Comparison of ENCODE assay signal across 8 mouse cellular contexts in the genomic region with DNA sequence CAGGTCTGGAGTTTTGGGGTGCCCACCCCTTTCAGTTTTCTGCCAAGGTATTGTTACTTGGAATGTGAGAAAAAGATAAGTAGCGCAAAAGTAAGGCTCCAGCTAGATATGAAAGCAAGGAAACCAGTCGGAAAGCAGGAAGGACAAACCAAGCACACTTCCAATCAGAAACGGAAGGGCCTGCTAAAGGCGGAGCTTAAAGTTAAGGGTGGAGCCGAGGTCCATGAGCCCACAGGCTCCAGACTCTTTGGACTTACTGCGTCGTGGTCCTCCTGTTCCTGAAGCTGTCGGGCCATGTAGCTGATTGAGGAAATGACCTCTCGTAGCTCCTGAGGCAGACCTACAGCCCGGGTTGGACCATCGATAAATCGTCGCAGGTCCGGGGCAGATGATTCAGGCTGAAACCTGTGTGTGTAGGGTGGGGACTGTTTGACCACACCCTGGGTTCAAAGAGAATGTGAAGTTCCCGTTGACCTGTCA. TPM values are rescaled to one million over a fixed set of nuclear protein-coding genes. Genes with fewer than 3 reads are reported as not detected.
DNase-seq lines count a peak whose midpoint lies in the region; ATAC-seq lines count a peak whose summit lies in the region.

No protein-coding gene starts in this region.

- ATAC-seq in kidney, embryonic 14.5 days (ENCODE audit: low FRiP score, low TSS enrichment), result no peak

- no peak overlapping the region for H3K9ac ChIP-seq in kidney, embryonic 14.5 days (ENCODE audit: low read depth, low read length)

- H3K27ac ChIP-seq in kidney, embryonic 14.5 days (ENCODE audit: low read depth, low read length), result no peak overlapping the region

- WGBS in kidney, embryonic 14.5 days, result 36% methylated on average over 15 of the region's 15 CpGs

- peak overlapping the region; percentile 66 for H3K4me3 ChIP-seq in erythroblast, embryonic 14.5 days (replicated peaks)
- H3K4me3 ChIP-seq in kidney, embryonic 14.5 days (ENCODE audit: low read length), result no peak overlapping the region

- no peaks in the 10 kb centered on the region for H3K36me3 ChIP-seq in erythroblast, embryonic 14.5 days (ENCODE audit: control insufficient read depth)
- no peaks in the 10 kb centered on the region for H3K36me3 ChIP-seq in kidney, embryonic 14.5 days (ENCODE audit: control insufficient read depth, insufficient read depth, low read length)

- peaks cover 19% of the 10 kb centered on the region for H3K4me1 ChIP-seq in erythroblast, embryonic 14.5 days (ENCODE audit: control insufficient read depth)
- no peaks in the 10 kb centered on the region for H3K4me1 ChIP-seq in kidney, embryonic 14.5 days (ENCODE audit: control insufficient read depth, insufficient read depth, low read length)

- H3K4me2 ChIP-seq in kidney, embryonic 14.5 days (replicated peaks; ENCODE audit: low read depth, low read length), result peak overlapping the region; percentile 32

- peaks cover 34% of the 10 kb centered on the region for H3K27me3 ChIP-seq in erythroblast, embryonic 14.5 days (ENCODE audit: control insufficient read depth)
- H3K27me3 ChIP-seq in kidney, embryonic 14.5 days (ENCODE audit: control insufficient read depth, insufficient read depth, low read length), result no peaks in the 10 kb centered on the region

- intact Hi-C loops in gastrocnemius, postnatal 36 days (cut with DNase I), result no loop called here

- DNase-seq in gastrocnemius, adult 18-20 months (ENCODE audit: low spot score), result peak; percentile 47
- DNase-seq in gastrocnemius, postnatal 25 days, result no peak
- peak; percentile 85 for DNase-seq in lung, postnatal 10 days
- DNase-seq in thymus, postnatal 36 days, result no peak
- DNase-seq in thymus, postnatal 0 days (ENCODE audit: low spot score), result no peak
- no peak for DNase-seq in gastrocnemius, postnatal 36 days

- H3K9me3 ChIP-seq in erythroblast, embryonic 14.5 days (ENCODE audit: control insufficient read depth, low read length), result no peaks in the 10 kb centered on the region
- H3K9me3 ChIP-seq in kidney, embryonic 14.5 days (ENCODE audit: control insufficient read depth, low read length), result no peaks in the 10 kb centered on the region

RNA-seq across cellular contexts. Expression of a gene that starts 10.9 kb away (rescaled TPM):
- total RNA-seq in gastrocnemius, adult 18-20 months (2021), result 10 to 100 TPM; 30.6 to 31.2 TPM
- total RNA-seq in gastrocnemius, postnatal 25 days (2021), result 10 to 100 TPM; 36.2 to 53.1 TPM
- not detected in 2 replicates for polyA plus RNA-seq in erythroblast, embryonic 14.5 days (2012)
- 4.6 and 6.5 TPM in 2 replicates for polyA plus RNA-seq in kidney, embryonic 14.5 days (2014; fragmentation: Nextera tagmentation; extraction: Ambion mirVana)
- 3.2 and 3.4 TPM in 2 replicates for polyA plus RNA-seq in thymus, postnatal 0 days (2015; fragmentation: Nextera tagmentation; extraction: Ambion mirVana)
- total RNA-seq in gastrocnemius, postnatal 36 days (2021), result 10 to 100 TPM; 29.2 to 33.1 TPM

RNA-seq across cellular contexts. Expression of a gene that starts 16.8 kb away (rescaled TPM):
- total RNA-seq in gastrocnemius, adult 18-20 months (2021), result 1 to 10 TPM; 3.5 to 4.0 TPM
- 1 to 10 TPM; 6.3 to 6.7 TPM for total RNA-seq in gastrocnemius, postnatal 25 days (2021)
- polyA plus RNA-seq in erythroblast, embryonic 14.5 days (2012), result 0.01 TPM in 1 of 2 replicates, not detected in the other
- polyA plus RNA-seq in kidney, embryonic 14.5 days (2014; fragmentation: Nextera tagmentation; extraction: Ambion mirVana), result 1.7 and 1.9 TPM in 2 replicates
- polyA plus RNA-seq in thymus, postnatal 0 days (2015; fragmentation: Nextera tagmentation; extraction: Ambion mirVana), result 0.65 and 0.84 TPM in 2 replicates
- 1 to 10 TPM; 4.6 to 4.8 TPM for total RNA-seq in gastrocnemius, postnatal 36 days (2021)

RNA-seq across cellular contexts. Expression of a gene that starts 19.1 kb away (rescaled TPM):
- 10 to 100 TPM; 37.1 to 37.5 TPM for total RNA-seq in gastrocnemius, adult 18-20 months (2021)
- total RNA-seq in gastrocnemius, postnatal 25 days (2021), result 10 to 100 TPM; 23.0 to 28.1 TPM
- polyA plus RNA-seq in erythroblast, embryonic 14.5 days (2012), result 0.07 and 0.33 TPM in 2 replicates
- 2.0 and 2.2 TPM in 2 replicates for polyA plus RNA-seq in kidney, embryonic 14.5 days (2014; fragmentation: Nextera tagmentation; extraction: Ambion mirVana)
- 2.5 and 2.6 TPM in 2 replicates for polyA plus RNA-seq in thymus, postnatal 0 days (2015; fragmentation: Nextera tagmentation; extraction: Ambion mirVana)
- 10 to 100 TPM; 24.3 to 26.2 TPM for total RNA-seq in gastrocnemius, postnatal 36 days (2021)

RNA-seq across cellular contexts. Expression of a gene that starts 20.6 kb away (rescaled TPM):
- under 1 TPM; 0.14 to 0.18 TPM for total RNA-seq in gastrocnemius, adult 18-20 months (2021)
- total RNA-seq in gastrocnemius, postnatal 25 days (2021), result under 1 TPM; 0.18 to 0.35 TPM
- polyA plus RNA-seq in erythroblast, embryonic 14.5 days (2012), result 0.05 TPM in 1 of 2 replicates, not detected in the other
- polyA plus RNA-seq in kidney, embryonic 14.5 days (2014; fragmentation: Nextera tagmentation; extraction: Ambion mirVana), result 6.4 and 7.7 TPM in 2 replicates
- 11.2 and 12.8 TPM in 2 replicates for polyA plus RNA-seq in thymus, postnatal 0 days (2015; fragmentation: Nextera tagmentation; extraction: Ambion mirVana)
- under 1 TPM; 0.12 to 0.20 TPM for total RNA-seq in gastrocnemius, postnatal 36 days (2021)

RNA-seq across cellular contexts. Expression of a gene that starts 23.1 kb away (rescaled TPM):
- not detected for total RNA-seq in gastrocnemius, adult 18-20 months (2021)
- not detected for total RNA-seq in gastrocnemius, postnatal 25 days (2021)
- polyA plus RNA-seq in erythroblast, embryonic 14.5 days (2012), result not detected in 2 replicates
- 0.23 and 0.36 TPM in 2 replicates for polyA plus RNA-seq in kidney, embryonic 14.5 days (2014; fragmentation: Nextera tagmentation; extraction: Ambion mirVana)
- polyA plus RNA-seq in thymus, postnatal 0 days (2015; fragmentation: Nextera tagmentation; extraction: Ambion mirVana), result 0.14 TPM in 1 of 2 replicates, not detected in the other
- total RNA-seq in gastrocnemius, postnatal 36 days (2021), result not detected

Comparison
In these comparisons a context has a peak if more than half of its experiments do, and no peak if none do; other contexts are left out.
1. DNase-seq: peak in gastrocnemius, adult 18-20 months (single experiment) and lung, postnatal 10 days (single experiment); none in gastrocnemius, postnatal 25 days (single experiment), thymus, postnatal 36 days (0 of 2), thymus, postnatal 0 days (single experiment) and gastrocnemius, postnatal 36 days (0 of 2).